Mouse (Mus musculus): ENCODE data around the gene Cox18. TPM values are rescaled to one million over a fixed set of nuclear protein-coding genes. Genes with fewer than 3 reads are reported as not detected.
A peak's percentile ranks its signal among the peaks of the same experiment; 100 is the strongest.

Cox18 gene
- polyA plus RNA-seq, 1 experiment from 2014 or later = 39.2 TPM

DNA sequence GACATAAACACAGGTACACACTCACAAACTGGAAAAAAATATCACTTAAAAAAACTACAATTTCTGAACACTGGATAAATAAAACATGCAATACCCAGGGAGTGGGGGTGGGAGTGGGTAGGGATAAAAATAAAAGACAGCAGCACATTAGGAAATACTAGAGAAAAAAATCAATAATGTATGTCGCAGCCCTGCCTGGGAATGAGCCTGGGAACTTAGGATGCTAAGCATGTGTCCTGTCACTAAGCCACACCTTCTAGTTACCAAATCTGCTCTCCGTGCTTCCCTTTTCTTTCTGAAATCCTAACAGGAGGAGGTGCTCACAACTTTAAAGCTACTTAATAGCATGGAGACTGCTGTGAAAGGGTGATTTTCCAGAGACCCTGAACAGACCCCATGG is 6.0 kb upstream of the Cox18 start:
- Histone ChIP-seq H3K4me3 (replicated peaks; ENCODE audit: low read length) (no peak overlapping the region), H3K27ac (ENCODE audit: low read length) (no peak overlapping the region), H3K9me3 (ENCODE audit: control insufficient read depth, low read length) (no peaks in the 10 kb centered on the region), H3K9ac (replicated peaks; ENCODE audit: low read depth, low read length) (no peak overlapping the region), H3K27me3 (replicated peaks; ENCODE audit: control insufficient read depth, insufficient read depth, low read length) (no peaks in the 10 kb centered on the region), H3K4me2 (ENCODE audit: low read length) (no peak overlapping the region), H3K4me1 (replicated peaks; ENCODE audit: control insufficient read depth, insufficient read depth, low read length) (no peaks in the 10 kb centered on the region), H3K36me3 (ENCODE audit: control insufficient read depth, insufficient read depth) (peaks cover 15% of the 10 kb centered on the region)
- 95% methylated on average over 2 of the region's 2 CpGs for WGBS
- no peak for ATAC-seq

DNA sequence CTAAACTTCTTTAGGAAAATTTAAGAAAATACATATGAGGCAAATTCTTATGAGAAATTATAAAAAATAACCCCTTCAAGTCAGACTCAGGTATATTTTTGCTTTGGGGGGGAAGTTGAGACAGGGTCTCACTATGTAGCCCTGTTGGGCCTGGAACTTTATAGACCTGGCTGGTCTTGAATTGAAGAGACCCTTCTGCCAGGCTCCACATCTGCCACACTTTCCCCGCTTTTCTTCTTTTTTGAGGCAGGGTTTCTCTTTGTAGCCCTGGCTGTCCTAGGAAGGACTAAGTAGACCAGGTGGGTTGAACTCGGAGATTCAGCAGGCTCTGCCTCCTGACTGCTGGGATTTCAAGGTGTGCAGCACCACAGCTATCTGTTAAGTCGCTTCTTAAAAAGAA is 2.9 kb upstream of the Cox18 start:
- no peak for ATAC-seq
- Histone ChIP-seq H3K4me2 (ENCODE audit: low read length) (no peak overlapping the region), H3K4me3 (replicated peaks; ENCODE audit: low read length) (no peak overlapping the region), H3K27ac (ENCODE audit: low read length) (no peak overlapping the region), H3K9me3 (ENCODE audit: control insufficient read depth, low read length) (no peaks in the 10 kb centered on the region), H3K9ac (replicated peaks; ENCODE audit: low read depth, low read length) (no peak overlapping the region), H3K27me3 (replicated peaks; ENCODE audit: control insufficient read depth, insufficient read depth, low read length) (no peaks in the 10 kb centered on the region), H3K36me3 (ENCODE audit: control insufficient read depth, insufficient read depth) (peaks cover 8% of the 10 kb centered on the region), H3K4me1 (replicated peaks; ENCODE audit: control insufficient read depth, insufficient read depth, low read length) (peaks cover 11% of the 10 kb centered on the region)
- 95% methylated on average over 3 of the region's 3 CpGs for WGBS

DNA sequence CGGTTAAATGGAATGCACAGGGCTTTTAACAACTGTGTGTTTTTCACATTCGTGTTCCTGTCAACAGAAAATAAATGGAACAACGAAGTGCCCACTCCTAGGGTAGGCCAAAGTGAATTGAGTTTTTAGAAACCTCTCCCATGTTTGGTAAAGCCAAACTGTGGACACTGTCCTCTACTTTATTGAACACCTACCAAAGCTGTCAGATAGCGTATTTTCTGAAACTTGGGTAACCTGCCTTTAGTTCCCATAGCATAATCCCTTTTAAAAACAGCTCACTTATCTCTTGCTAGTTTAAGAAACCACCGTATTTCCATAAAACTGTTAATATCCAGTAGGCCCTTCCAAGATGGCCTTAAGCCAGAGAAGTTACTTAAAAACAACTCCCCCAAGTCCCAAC is 929 bp upstream of the Cox18 start:
- 89% methylated on average over 5 of the region's 5 CpGs for WGBS
- Histone ChIP-seq H3K4me1 (replicated peaks; ENCODE audit: control insufficient read depth, insufficient read depth, low read length) (peaks cover 11% of the 10 kb centered on the region), H3K4me3 (replicated peaks; ENCODE audit: low read length) (no peak overlapping the region), H3K4me2 (ENCODE audit: low read length) (no peak overlapping the region), H3K27me3 (replicated peaks; ENCODE audit: control insufficient read depth, insufficient read depth, low read length) (no peaks in the 10 kb centered on the region), H3K9ac (replicated peaks; ENCODE audit: low read depth, low read length) (no peak overlapping the region), H3K27ac (ENCODE audit: low read length) (no peak overlapping the region), H3K9me3 (ENCODE audit: control insufficient read depth, low read length) (no peaks in the 10 kb centered on the region), H3K36me3 (ENCODE audit: control insufficient read depth, insufficient read depth) (peaks cover 6% of the 10 kb centered on the region)
- no peak for ATAC-seq

DNA sequence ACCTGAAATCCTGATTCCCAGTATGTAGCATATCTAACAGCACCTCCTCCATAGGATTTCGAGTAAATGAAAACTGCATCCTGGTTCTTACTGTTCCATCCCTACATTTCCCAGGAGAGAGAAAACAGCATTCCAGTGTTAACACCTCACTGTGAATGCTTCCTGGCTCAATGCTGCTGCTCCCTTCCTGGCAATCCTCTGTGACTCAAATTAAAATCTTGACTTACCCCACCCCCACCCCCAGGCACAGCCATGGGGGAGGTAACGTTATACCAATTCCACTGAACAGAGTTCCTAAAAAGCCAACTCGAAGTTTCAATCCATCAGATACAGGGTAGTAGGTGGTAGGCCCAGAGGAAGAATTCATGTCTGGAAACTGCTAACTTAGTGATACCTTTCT is 864 bp downstream of the Cox18 start:
- H3K27ac ChIP-seq (ENCODE audit: low read length) = no peak overlapping the region
- ATAC-seq = no peak; the same call in 1 of the 2 replicates
- 34% methylated on average over 3 of the region's 3 CpGs for WGBS

DNA sequence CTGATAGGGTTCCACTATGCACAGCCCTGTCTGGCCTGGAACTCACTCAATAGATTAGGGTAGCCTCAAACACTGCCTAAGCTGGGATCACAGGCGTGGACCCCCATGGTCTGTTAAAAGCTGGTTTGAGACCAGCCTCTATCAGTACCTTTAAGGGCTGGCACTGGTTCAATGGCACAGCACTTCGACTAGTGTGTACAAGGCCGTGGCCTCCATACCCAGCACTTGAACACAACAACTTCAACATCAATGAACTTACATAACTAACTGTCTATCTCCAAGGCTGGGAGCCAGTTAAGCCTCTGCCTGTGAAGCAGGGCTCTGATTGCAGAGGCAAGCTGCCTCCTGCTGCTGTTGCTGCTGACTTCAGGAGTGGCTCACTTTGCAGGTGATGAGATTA is 6.0 kb downstream of the Cox18 start:
- H3K9ac ChIP-seq (replicated peaks; ENCODE audit: low read depth, low read length) = no peak overlapping the region
- no peaks in the 10 kb centered on the region for H3K27me3 ChIP-seq (replicated peaks; ENCODE audit: control insufficient read depth, insufficient read depth, low read length)
- H3K36me3 ChIP-seq (ENCODE audit: control insufficient read depth, insufficient read depth) = peaks cover 22% of the 10 kb centered on the region
- no peak overlapping the region for H3K4me3 ChIP-seq (replicated peaks; ENCODE audit: low read length)
- no peaks in the 10 kb centered on the region for H3K9me3 ChIP-seq (ENCODE audit: control insufficient read depth, low read length)
- ATAC-seq = no peak
- peaks cover 4% of the 10 kb centered on the region for H3K4me1 ChIP-seq (replicated peaks; ENCODE audit: control insufficient read depth, insufficient read depth, low read length)
- 96% methylated on average over 3 of the region's 3 CpGs for WGBS
- no peak overlapping the region for H3K4me2 ChIP-seq (ENCODE audit: low read length)
- no peak overlapping the region for H3K27ac ChIP-seq (ENCODE audit: low read length)

More for the DNA sequence above, 864 bp downstream of the Cox18 start:
- Histone ChIP-seq H3K36me3 (ENCODE audit: control insufficient read depth, insufficient read depth) (peaks cover 10% of the 10 kb centered on the region), H3K9ac (replicated peaks; ENCODE audit: low read depth, low read length) (peak overlapping the region; percentile 87), H3K4me2 (ENCODE audit: low read length) (peak overlapping the region; percentile 84), H3K4me3 (replicated peaks; ENCODE audit: low read length) (peak overlapping the region; percentile 93), H3K27me3 (replicated peaks; ENCODE audit: control insufficient read depth, insufficient read depth, low read length) (no peaks in the 10 kb centered on the region), H3K4me1 (replicated peaks; ENCODE audit: control insufficient read depth, insufficient read depth, low read length) (peaks cover 11% of the 10 kb centered on the region), H3K9me3 (ENCODE audit: control insufficient read depth, low read length) (no peaks in the 10 kb centered on the region)

DNA sequence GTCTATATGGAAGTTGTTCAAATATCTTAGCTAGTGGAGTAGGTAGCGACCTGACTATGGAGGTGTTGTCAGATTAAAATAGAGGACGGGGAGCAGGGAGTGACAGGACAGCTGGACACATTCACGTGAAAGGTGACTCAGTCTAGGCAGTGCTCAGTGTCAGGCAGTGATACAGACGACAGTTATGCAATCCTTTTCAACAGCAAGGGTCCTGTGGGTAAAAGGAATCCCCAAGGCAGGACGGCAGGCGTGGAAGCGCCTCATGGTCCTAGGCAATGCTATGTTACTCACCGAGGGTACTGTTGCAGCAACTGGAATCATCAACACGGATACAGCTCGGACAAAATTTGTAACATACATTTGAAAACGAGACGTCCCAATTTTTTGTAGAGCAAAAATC is 6.6 kb downstream of the Cox18 start:
- Histone ChIP-seq H3K9ac (replicated peaks; ENCODE audit: low read depth, low read length) (no peak overlapping the region), H3K27me3 (replicated peaks; ENCODE audit: control insufficient read depth, insufficient read depth, low read length) (no peaks in the 10 kb centered on the region), H3K9me3 (ENCODE audit: control insufficient read depth, low read length) (no peaks in the 10 kb centered on the region), H3K36me3 (ENCODE audit: control insufficient read depth, insufficient read depth) (peaks cover 22% of the 10 kb centered on the region), H3K27ac (ENCODE audit: low read length) (no peak overlapping the region), H3K4me1 (replicated peaks; ENCODE audit: control insufficient read depth, insufficient read depth, low read length) (no peaks in the 10 kb centered on the region), H3K4me2 (ENCODE audit: low read length) (no peak overlapping the region), H3K4me3 (replicated peaks; ENCODE audit: low read length) (no peak overlapping the region)
- 94% methylated on average over 12 of the region's 12 CpGs for WGBS
- ATAC-seq = no peak

GRCm38 (mm10) chr5:90213356-90213755 is 10.4 kb downstream of the Cox18 start:
- no peaks in the 10 kb centered on the region for H3K4me1 ChIP-seq (replicated peaks; ENCODE audit: control insufficient read depth, insufficient read depth, low read length)
- WGBS = 98% methylated on average over 12 of the region's 12 CpGs
- no peak for ATAC-seq
- H3K4me3 ChIP-seq (replicated peaks; ENCODE audit: low read length) = no peak overlapping the region
- H3K9ac ChIP-seq (replicated peaks; ENCODE audit: low read depth, low read length) = no peak overlapping the region
- no peaks in the 10 kb centered on the region for H3K9me3 ChIP-seq (ENCODE audit: control insufficient read depth, low read length)
- no peak overlapping the region for H3K27ac ChIP-seq (ENCODE audit: low read length)
- peaks cover 16% of the 10 kb centered on the region for H3K36me3 ChIP-seq (ENCODE audit: control insufficient read depth, insufficient read depth)
- no peaks in the 10 kb centered on the region for H3K27me3 ChIP-seq (replicated peaks; ENCODE audit: control insufficient read depth, insufficient read depth, low read length)
- H3K4me2 ChIP-seq (ENCODE audit: low read length) = no peak overlapping the region

- ATAC-seq = no peak
- H3K4me3 ChIP-seq (replicated peaks; ENCODE audit: low read length) = no peak overlapping the region
- H3K27me3 ChIP-seq (replicated peaks; ENCODE audit: control insufficient read depth, insufficient read depth, low read length) = no peaks in the 10 kb centered on the region
- H3K4me2 ChIP-seq (ENCODE audit: low read length) = no peak overlapping the region
- no peaks in the 10 kb centered on the region for H3K4me1 ChIP-seq (replicated peaks; ENCODE audit: control insufficient read depth, insufficient read depth, low read length)
- no peak overlapping the region for H3K27ac ChIP-seq (ENCODE audit: low read length)
- no peaks in the 10 kb centered on the region for H3K9me3 ChIP-seq (ENCODE audit: control insufficient read depth, low read length)
- no peaks in the 10 kb centered on the region for H3K36me3 ChIP-seq (ENCODE audit: control insufficient read depth, insufficient read depth)
- 22% methylated on average over 5 of the region's 5 CpGs for WGBS
- no peak overlapping the region for H3K9ac ChIP-seq (replicated peaks; ENCODE audit: low read depth, low read length)
Measured at GRCm38 (mm10) chr5:90203168-90203567, 20.6 kb downstream of the Cox18 start.

DNA sequence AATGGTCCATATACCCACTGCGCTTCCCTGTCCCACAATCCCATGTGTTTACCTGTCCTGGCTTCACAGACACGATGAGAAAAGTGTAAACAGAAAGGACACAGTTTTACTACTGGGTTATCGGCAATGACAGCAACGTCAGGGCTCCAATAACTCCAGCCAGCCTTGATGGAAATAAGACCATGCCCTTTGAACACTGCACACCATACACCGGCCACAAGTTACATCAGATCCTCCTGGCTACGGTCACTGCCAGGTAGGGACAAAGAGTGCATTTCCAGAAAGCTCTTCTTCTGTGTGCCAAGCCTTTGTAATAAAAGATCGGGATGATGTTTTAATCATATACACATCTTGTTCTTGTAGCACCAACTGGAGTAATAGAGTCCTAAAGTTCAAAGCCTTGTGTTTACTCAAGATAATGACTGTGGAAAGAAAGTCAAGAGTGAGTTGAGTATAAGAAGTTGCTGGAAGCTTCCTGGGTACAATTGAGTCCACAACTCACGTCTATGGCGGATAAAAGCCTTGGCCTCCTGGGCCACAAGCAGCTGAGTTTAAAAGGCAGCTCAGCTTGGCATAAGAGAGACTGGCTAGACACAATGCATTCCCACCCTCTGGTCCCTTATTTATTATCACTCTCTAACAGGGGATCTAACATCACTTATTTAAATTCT is 21.2 kb downstream of the Cox18 start:
- WGBS = 85% methylated on average over 9 of the region's 9 CpGs
- H3K27me3 ChIP-seq (replicated peaks; ENCODE audit: control insufficient read depth, insufficient read depth, low read length) = no peaks in the 10 kb centered on the region
- no peak overlapping the region for H3K4me3 ChIP-seq (replicated peaks; ENCODE audit: low read length)
- H3K9ac ChIP-seq (replicated peaks; ENCODE audit: low read depth, low read length) = no peak overlapping the region
- no peak overlapping the region for H3K27ac ChIP-seq (ENCODE audit: low read length)
- ATAC-seq = no peak
- H3K9me3 ChIP-seq (ENCODE audit: control insufficient read depth, low read length) = no peaks in the 10 kb centered on the region
- H3K4me1 ChIP-seq (replicated peaks; ENCODE audit: control insufficient read depth, insufficient read depth, low read length) = no peaks in the 10 kb centered on the region
- H3K4me2 ChIP-seq (ENCODE audit: low read length) = no peak overlapping the region
- H3K36me3 ChIP-seq (ENCODE audit: control insufficient read depth, insufficient read depth) = no peaks in the 10 kb centered on the region
